Mouse (Mus musculus) cerebellum, adult 9-11 months (tissue): ENCODE results near the gene Hist1h2ag.

Experiments used
- DNase-seq: peaks from one replicate; pipeline ENCODE4 v3.0.0; 2022

Hist1h2ag gene

GRCm38 (mm10) chr13:22007872-22008271, 34.9 kb downstream of the Hist1h2ag start:
- DNase-seq = no peak

GRCm38 (mm10) chr13:22007121-22007510, 35.6 kb downstream of the Hist1h2ag start:
- DNase-seq = no peak

GRCm38 (mm10) chr13:22006334-22007120, 36.2 kb downstream of the Hist1h2ag start:
- DNase-seq = no peak

- no peak for DNase-seq
These were observed 37.0 kb downstream of the Hist1h2ag start for GRCm38 (mm10) chr13:22005605-22006333.

GRCm38 (mm10) chr13:22001823-22002222, 40.9 kb downstream of the Hist1h2ag start:
- no peak for DNase-seq

GRCm38 (mm10) chr13:22001346-22001745, 41.4 kb downstream of the Hist1h2ag start:
- no peak for DNase-seq

- DNase-seq = no peak
These were observed 43.6 kb downstream of the Hist1h2ag start for GRCm38 (mm10) chr13:21999147-21999546.

GRCm38 (mm10) chr13:21998412-21998811, 44.3 kb downstream of the Hist1h2ag start:
- no peak for DNase-seq

- no peak for DNase-seq
These were observed 44.9 kb downstream of the Hist1h2ag start for GRCm38 (mm10) chr13:21997821-21998220.

- DNase-seq = no peak
These were observed 45.4 kb downstream of the Hist1h2ag start for GRCm38 (mm10) chr13:21997201-21997820.

- DNase-seq = no peak
These were observed 45.9 kb downstream of the Hist1h2ag start for GRCm38 (mm10) chr13:21996840-21997185.

GRCm38 (mm10) chr13:21996101-21996839, 46.5 kb downstream of the Hist1h2ag start:
- DNase-seq = no peak

GRCm38 (mm10) chr13:21995331-21995914, 47.3 kb downstream of the Hist1h2ag start:
- DNase-seq = no peak

- no peak for DNase-seq
These were observed 47.8 kb downstream of the Hist1h2ag start for GRCm38 (mm10) chr13:21994896-21995295.

- no peak for DNase-seq
These were observed 48.6 kb downstream of the Hist1h2ag start for GRCm38 (mm10) chr13:21993957-21994738.

GRCm38 (mm10) chr13:21992550-21992949, 50.2 kb downstream of the Hist1h2ag start:
- no peak for DNase-seq
